Mouse (Mus musculus): Measurements from ENCODE around the gene A630095N17Rik.

Gene A630095N17Rik

DNA sequence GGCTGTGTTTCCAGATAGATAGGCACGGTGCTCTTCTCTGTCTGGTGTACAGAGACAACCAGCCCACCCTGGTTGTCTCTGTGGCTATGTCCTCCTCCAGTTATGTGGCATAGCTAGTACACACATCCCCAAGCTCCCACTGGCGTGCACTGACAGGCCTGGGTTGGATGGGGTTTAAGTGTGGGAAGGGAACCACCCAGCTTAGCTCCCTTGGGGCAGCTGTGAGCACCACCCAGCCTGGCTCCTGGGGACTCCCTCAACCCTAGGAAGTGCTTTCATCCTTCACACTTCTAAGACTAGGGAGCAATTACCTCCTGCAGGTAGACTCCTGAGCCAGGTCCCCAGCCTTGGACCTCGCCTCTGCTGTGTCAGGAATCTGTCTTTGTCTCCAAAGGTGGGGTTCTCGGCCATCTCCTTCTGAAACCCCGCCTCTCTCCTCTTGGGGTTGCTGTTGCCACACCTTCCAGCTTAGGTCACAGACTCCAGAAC lies at the start of gene A630095N17Rik:
A630095N17Rik (minus strand) TSS at position 439 of the 489 bp plus-strand sequence.
- no peak for DNase-seq (ENCODE audit: low read depth, low spot score)

GRCm38 (mm10) chr1:75278228-75278627 lies 46.3 kb upstream of the A630095N17Rik start, which contains the start of gene Resp18:
Gene Resp18, minus strand, starts transcription at chr1:75278415.
- DNase-seq (ENCODE audit: low read depth, low spot score): no peak

- no peak for DNase-seq (ENCODE audit: low read depth, low spot score)
Observed at GRCm38 (mm10) chr1:75277195-75278188, 45.6 kb upstream of the A630095N17Rik start.

GRCm38 (mm10) chr1:75264091-75264880 lies 32.4 kb upstream of the A630095N17Rik start, which contains the start of gene Ptprn:
Gene Ptprn, minus strand, starts transcription at chr1:75264502.
- DNase-seq (ENCODE audit: low read depth, low spot score): no peak

DNA sequence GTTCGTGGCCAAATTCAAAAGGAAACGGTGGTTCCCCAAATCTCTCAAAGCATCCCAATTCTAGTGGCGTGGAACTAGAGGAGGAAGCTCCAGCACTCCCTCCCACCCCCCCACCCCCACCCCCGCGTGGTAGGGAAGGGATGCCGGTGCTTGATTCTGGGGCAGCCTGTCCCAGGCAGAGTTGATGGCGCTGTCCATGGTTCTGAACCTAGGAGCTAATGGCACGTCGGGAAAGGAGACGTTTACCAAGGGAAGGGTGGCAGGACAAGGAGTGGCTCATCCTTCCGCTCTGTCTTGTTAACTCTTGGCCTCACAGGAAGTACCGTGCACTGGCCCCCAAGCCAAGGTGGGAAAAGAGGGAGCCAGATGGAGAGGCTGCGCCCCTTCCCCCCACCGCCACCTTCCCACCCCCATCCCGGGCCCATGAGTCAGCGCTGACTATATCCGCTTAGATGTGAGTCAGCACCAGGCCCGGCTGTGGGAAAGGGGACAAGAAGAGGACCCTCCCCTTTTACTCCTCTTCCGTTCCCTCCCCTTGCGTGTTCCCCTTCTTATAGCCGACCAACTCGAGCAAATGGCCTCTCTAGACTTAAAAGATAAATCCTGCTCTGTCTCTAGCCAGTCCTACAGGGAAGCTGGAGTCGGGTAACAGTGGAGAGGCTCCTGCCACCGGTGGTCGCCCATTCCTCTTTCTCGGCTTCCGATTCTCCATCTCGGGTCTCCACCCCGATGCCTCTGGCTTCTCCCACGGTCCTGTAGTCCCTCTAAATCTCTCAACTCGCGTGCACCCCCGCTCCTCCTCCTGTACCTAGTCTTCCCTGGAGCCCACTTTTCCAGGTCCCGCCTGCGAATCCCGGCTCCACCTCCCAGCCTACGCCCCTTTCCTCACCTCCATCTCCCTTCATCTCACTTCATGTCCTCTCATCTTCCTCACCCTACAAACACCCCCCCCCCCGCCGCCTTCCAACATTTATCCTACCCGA lies 31.4 kb upstream of the A630095N17Rik start:
- DNase-seq (ENCODE audit: low read depth, low spot score): no peak

- no peak for DNase-seq (ENCODE audit: low read depth, low spot score)
Observed at GRCm38 (mm10) chr1:75261278-75261677, 29.4 kb upstream of the A630095N17Rik start.

- DNase-seq (ENCODE audit: low read depth, low spot score): no peak
Observed at GRCm38 (mm10) chr1:75255516-75256046, 23.7 kb upstream of the A630095N17Rik start.

DNA sequence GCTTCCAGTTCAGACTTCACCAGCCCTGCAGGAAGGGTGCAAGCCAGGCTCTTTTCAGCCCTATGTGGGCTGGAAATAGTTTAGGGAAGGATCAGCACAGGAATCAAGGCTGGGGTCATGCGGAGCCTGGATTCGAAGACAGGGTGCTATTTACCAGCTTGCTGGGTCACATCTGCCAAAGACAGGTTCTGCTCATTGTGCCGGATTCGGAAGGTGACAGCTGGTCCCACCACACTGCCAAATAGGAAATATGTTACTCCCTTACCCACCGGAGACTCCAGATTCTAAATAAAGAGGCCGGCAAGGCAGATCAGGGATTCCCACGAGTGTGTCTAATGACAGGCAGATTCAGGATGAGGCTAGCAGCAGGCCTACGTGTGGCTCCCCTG lies 22.7 kb upstream of the A630095N17Rik start:
- no peak for DNase-seq (ENCODE audit: low read depth, low spot score)

DNA sequence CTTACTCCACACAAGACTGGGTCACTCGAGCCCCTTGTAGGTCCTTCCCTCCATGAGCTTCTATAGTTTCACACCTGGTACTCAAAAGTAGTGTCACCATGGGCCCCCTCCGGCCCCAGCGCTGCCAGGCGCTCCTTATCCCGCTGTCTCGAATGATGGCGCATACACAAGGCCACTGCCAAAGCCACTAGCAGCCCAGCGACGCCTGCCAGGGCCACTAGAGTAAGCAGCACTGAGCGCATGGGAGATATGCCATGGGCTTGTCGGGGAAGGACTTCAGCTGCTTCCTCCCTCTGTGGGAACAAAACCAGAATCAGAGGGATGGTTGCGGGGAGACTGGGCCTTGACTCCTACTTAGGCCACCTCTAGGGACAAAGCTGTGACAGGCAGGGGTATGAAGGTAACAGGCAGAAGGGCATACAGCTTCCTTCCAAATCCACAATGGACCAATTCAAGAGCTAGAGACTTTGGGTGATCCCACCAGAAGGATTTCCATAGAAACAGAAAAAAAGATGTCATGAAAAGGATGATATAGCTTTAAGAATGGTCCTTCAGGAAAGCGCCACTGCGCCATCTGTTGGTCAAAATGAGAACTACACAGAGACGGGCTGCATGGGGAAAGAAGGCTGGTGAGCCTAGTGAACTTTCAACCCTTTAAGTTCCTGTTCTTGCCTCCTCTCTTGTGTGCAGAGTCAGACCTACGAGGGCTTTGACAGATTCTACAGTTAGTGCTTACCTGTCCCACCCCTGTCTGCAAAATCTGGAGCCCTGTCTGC lies 22.1 kb upstream of the A630095N17Rik start:
- DNase-seq (ENCODE audit: low read depth, low spot score): no peak

DNA sequence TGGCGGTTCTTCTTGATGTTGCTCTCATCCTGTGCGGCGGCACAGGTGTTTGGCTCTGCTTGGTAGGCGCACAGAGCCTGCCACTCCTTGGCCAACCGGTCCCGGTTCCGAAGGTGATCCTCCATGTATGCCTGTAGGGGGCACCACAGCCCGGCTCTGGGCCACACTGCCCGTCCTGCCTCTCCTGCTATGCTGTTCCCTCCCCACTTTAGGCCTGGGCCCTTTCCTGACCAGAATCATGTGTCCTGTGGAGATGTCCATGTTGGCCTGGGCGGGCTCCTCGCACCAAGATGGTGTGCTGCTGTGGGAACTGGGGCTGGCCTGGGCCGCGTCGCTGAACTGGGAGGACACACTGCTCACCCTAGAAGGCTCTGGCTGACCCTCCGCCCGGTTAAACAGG lies 21.1 kb upstream of the A630095N17Rik start:
- no peak for DNase-seq (ENCODE audit: low read depth, low spot score)

- DNase-seq (ENCODE audit: low read depth, low spot score): no peak
Observed at GRCm38 (mm10) chr1:75252308-75252707, 20.4 kb upstream of the A630095N17Rik start.

DNA sequence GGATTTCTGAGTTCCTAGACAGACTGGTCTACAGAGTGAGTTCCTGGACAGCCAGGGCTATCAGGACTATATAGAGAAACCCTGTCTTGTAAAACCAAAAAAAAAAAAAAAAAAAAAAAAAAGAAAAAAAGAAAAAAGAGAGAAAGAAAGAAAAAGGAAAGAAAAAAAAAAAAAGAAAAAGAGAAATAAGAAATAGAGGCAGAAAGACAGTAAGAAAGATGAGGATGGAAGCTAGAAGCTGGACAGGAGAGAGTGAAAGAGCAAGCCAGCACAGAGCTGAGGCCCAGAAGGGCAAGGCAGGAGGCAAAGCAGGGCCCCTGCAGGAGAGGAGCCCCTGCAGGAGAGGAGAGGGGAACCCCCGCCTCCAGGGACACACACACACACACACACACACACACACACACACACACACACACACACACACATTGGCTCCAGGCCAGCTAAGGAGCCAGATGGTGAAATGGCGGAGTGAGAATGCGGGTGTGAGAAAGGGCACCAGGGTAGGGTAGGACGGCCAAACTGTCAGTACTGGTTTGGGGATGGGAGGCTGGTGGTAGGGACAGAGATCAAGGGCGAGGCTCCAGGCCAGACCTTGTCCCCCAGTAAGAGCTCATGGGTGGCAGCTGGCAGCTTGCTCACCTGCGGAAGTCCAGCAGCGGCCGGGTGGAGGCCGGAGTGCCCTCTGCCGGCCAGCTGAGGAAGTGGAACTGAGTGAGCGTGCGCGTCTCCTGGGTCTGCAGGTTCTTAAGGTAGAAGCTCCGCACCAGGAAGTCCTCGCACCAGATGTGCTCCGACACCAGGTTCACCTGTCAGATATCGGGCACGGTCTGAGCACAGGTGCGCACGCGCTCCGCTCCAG lies 19.4 kb upstream of the A630095N17Rik start:
- no peak for DNase-seq (ENCODE audit: low read depth, low spot score)

GRCm38 (mm10) chr1:75250498-75250897 lies 18.6 kb upstream of the A630095N17Rik start:
- DNase-seq (ENCODE audit: low read depth, low spot score): no peak

DNA sequence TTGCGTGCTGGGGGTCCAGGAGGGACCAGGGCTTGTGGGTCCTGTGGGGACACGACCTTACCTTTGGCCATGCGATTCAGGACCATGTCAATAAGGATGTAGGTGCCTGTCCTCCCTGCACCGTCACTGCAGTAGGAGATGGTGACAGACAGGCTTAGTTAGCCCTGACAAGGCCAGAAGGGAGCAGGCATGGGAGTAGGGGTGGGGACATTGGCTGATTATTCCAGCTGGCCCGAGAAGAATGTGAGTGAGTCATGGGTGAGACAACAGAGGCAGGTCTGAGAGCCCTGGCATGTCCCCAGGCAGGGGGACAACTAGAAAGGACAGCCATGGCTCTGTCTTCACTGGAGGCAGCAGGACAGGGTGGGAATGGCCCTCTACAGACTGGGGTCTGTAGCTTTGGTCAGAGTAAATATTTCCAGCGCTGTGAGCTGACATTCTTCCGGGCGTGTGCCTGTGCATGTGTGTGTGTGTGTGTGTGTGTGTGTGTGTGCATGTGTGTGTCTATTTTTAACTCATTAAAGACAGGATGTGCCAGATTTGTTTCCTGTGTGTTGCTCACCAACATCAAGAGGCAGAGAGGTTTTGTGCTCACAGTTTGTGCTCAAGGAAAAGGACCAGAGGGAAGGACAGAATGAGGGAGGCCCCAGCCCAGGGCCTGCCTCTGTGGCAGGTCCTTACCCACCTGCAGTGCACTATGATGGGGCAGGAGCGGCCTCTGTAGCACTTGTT lies 16.3 kb upstream of the A630095N17Rik start:
- DNase-seq (ENCODE audit: low read depth, low spot score): no peak

DNA sequence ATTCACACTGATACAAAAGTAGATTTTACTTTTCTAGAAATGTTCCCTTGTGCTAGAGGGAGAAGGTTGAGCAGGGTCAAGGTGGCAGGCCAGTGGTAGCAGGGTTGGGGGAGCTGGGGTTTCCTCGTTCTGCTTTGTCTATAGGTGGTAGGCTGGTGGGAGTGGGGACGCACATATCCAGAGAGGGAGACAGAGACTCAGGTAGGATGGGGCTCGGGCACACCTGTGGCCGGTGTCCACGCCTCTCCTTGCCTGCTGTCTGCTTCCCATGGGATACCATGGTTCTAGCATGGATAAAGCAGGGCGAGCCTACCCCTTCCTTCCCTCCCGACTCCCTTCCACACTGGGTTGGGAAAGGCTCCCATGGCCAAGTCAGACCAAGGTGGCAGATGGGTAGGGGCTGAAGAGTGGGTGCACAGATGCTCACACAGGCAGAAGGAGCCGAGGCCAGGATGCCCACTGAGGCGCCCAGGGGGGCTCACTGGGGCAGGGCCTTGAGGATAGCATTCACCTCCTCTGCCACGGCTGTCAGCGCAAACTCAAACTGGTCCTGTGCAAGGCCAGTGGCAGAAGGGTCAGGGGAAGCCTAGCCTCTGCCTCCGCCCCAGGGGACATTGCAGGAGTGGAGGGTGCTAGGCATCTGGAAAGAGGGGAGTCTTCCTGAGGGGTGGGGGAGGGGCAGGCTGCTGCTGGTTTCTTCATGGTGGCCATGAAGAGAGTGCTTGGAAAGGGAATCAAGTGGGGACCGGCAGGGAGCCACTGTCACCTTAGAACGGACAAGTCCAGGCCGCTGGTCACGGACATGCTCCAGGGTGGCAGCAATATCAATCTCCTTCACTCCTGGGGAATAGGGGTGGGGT lies 15.4 kb upstream of the A630095N17Rik start:
- no peak for DNase-seq (ENCODE audit: low read depth, low spot score)

- no peak for DNase-seq (ENCODE audit: low read depth, low spot score)
Observed at GRCm38 (mm10) chr1:75244836-75245235, 12.9 kb upstream of the A630095N17Rik start.

GRCm38 (mm10) chr1:75244175-75244826 lies 12.4 kb upstream of the A630095N17Rik start:
- no peak for DNase-seq (ENCODE audit: low read depth, low spot score)
